Mouse (Mus musculus) stomach, postnatal 0 days (tissue): ENCODE data around the gene Myrfl.

Experiments
- CTCF ChIP-seq: IDR thresholded peaks from 2 replicates; pipeline ENCODE4 v1.5.1; 2016; ENCODE audit warnings: antibody characterized with exemption, low read depth, mild to moderate bottlenecking, moderate library complexity
- EP300 ChIP-seq: optimal IDR thresholded peaks from 2 replicates; pipeline ENCODE3; 2016; ENCODE audit warnings: antibody characterized with exemption

GRCm38 (mm10) chr10:116921416-116921815 lies 24.7 kb upstream of the Myrfl start:
- TF ChIP-seq CTCF (no peak), EP300 (no peak)
